Mouse (Mus musculus) ES-CJ7 (cell line): ENCODE measurements around the gene Ache.

Experiments
- DNase-seq: peaks from one replicate; pipeline ENCODE4 v3.0.0; 2011; ENCODE audit warnings: low read depth, low spot score

Ache gene

GRCm38 (mm10) chr5:137287032-137287952 lies at the start of gene Ache:
Gene Ache, plus strand, starts transcription at chr5:137287519.
- no peak for DNase-seq

- DNase-seq = no peak
Measured at GRCm38 (mm10) chr5:137263897-137264720, 23.2 kb upstream of the Ache start.

GRCm38 (mm10) chr5:137264787-137265186 lies 22.5 kb upstream of the Ache start:
- DNase-seq = no peak

GRCm38 (mm10) chr5:137268131-137268910 lies 19.0 kb upstream of the Ache start:
- no peak for DNase-seq

GRCm38 (mm10) chr5:137277360-137278342 lies 9.7 kb upstream of the Ache start:
- DNase-seq = no peak

- DNase-seq = peak; percentile 54
Measured at GRCm38 (mm10) chr5:137284411-137284810, 2.9 kb upstream of the Ache start.

- peak; percentile 68 for DNase-seq
Measured at GRCm38 (mm10) chr5:137285045-137285444, 2.3 kb upstream of the Ache start.

GRCm38 (mm10) chr5:137285986-137286385 lies 1.3 kb upstream of the Ache start:
- no peak for DNase-seq

GRCm38 (mm10) chr5:137286655-137287031 lies 676 bp upstream of the Ache start:
- DNase-seq = peak; percentile 89

- no peak for DNase-seq
Measured at GRCm38 (mm10) chr5:137287953-137288743, 829 bp downstream of the Ache start.

GRCm38 (mm10) chr5:137288999-137289470 lies 1.7 kb downstream of the Ache start:
- DNase-seq = peak; percentile 82

- no peak for DNase-seq
Measured at GRCm38 (mm10) chr5:137289591-137290365, 2.5 kb downstream of the Ache start.

GRCm38 (mm10) chr5:137290677-137291076 lies 3.4 kb downstream of the Ache start:
- DNase-seq = no peak

GRCm38 (mm10) chr5:137291381-137291926 lies 4.1 kb downstream of the Ache start:
- DNase-seq = no peak

GRCm38 (mm10) chr5:137293282-137293681 lies 6.0 kb downstream of the Ache start:
- peak; percentile 67 for DNase-seq

- peak; percentile 96 for DNase-seq
Measured at GRCm38 (mm10) chr5:137293839-137294743, 6.8 kb downstream of the Ache start, which contains the start of gene Ufsp1. Gene Ufsp1, plus strand, starts transcription at chr5:137294629.

GRCm38 (mm10) chr5:137294744-137295093 lies 7.4 kb downstream of the Ache start:
- DNase-seq = no peak
